Mouse (Mus musculus) right cerebral cortex, postnatal 4 days (tissue): Measurements from ENCODE around the gene Aagab.

Experiments used
- DNase-seq: peaks from one replicate; pipeline ENCODE4 v3.0.0-alpha.2; 2022

Gene Aagab

DNA sequence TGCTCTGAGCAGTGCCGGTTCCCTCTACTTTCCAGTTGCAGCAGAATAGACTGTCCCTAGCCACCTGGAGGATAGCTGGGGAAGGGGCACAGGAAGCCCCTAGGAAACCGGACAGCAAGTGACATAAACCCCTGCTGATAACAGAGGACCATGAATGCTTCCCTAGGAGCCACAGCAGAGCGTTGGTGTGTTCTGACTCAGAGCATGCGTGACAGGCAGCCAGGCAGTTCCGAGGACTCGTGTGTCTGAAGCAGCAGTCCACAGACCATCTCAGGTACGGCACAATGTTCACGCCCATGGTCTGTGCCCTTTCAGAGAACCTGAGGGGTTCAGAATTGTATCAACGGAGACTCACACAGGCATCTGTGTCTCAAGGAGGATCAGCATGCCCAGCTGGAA, 46.1 kb downstream of the Aagab start:
- DNase-seq, result no peak

DNA sequence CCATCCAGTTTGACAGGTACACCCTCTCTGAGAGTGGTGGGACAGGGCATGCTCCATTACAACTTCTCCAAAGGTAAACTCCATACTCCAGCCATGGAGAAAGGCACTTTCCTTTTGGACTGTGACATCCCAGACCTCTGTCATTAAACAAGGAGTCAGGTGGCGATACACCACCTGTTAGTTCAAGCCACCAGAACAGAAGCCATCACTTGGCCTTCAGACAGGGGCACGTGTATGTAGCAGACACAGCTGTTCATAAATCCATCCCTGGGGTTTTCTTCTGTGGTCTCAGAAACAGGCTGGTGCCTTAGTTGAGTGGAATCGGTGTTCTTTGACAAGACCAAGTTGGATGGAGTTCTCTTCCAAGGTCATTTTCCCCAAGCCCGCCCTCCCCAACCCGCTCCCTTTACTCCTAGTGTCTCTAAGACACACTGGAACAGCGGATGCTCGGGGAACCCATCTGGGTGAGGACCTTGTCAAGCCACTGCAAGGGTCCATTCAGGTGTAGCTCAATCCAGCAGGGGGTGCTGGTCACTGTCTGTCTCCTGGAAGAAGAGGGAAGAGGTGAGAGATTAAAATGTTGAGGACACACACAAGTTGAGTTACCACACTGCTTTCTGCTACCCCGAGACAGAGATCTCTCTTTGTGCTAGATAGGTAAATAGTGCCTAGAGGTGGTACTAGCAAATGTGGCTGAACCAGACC, 47.5 kb downstream of the Aagab start:
- no peak for DNase-seq

- DNase-seq, result no peak
These were observed 48.4 kb downstream of the Aagab start for GRCm38 (mm10) chr9:63650905-63651304.

DNA sequence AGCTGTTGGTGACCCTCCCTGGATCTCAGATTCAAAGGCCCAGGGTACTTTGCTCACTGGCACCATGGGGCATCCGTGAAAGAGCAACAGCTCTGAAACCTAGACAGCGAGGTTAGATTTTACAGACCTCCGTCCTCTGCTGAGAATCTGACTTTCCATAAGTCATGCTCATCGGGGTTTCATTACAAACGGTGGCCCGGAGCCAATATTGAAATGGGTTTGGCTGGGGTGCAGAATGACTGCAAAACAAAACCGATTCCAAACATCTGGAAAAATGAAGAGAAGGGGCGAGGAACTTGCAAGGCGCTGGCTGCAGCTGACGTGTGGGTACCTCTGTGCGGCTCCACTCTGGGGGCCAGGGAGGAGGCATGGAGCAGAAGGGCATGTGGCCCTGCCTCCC, 49.1 kb downstream of the Aagab start:
- no peak for DNase-seq

GRCm38 (mm10) chr9:63653666-63654065, 51.2 kb downstream of the Aagab start:
- no peak for DNase-seq

DNA sequence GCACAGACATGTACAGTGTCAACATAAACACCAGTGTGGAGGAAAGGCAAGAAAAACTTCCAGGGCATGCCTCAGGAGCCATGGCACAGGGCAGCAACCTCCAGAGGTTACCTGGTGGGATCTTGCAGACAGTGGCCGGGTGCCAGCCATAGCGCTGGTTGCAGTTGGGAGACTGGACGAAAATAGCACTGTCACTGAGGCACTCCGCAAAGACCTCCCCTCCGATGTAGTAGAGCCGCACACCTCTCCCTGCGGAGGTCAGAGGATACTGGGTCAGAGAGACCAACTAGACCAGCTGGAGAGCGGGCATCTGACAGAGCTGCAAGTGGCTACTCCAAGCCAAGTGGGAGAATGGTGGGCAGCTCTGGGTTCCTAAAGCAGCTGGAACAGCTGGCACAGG, 52.1 kb downstream of the Aagab start:
- no peak for DNase-seq

DNA sequence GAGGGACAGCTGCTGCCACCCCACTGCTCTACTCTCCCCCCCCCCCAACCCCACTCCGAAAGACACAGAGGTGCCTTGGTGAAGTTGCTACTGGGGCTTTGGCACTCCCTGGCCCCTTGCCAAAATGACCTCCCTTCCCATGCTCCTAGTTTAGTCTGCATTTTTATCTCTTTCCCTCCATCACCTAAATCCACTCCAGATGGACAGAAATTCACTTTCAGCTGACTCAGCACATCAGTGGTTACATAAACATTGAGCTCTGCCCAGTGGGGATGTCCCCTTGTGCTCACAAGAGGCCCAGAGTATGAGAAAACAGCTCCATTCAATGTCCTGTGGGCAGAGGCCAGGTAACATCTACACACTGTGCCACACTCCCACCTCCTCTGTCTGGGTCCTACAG, 52.6 kb downstream of the Aagab start:
- no peak for DNase-seq

DNA sequence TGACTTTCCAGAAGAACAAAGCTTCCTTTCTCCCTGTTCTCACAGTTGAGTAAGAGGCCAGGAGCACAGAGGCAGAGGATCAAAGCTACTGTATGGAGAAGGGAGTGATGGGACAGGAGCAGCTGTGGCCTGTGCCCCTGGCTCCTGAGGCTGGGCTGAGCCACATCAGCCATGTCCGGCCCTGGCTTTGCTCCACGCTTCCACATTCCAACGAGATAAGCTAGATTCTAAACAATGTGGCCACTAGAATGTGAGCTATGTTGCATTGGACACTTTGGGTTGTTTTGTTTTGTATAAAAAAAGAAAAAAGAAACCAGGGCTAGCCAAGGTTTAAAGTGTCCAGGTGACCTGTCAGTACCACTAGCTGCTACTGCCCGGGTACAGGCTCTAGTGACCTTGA, 54.7 kb downstream of the Aagab start:
- no peak for DNase-seq

DNA sequence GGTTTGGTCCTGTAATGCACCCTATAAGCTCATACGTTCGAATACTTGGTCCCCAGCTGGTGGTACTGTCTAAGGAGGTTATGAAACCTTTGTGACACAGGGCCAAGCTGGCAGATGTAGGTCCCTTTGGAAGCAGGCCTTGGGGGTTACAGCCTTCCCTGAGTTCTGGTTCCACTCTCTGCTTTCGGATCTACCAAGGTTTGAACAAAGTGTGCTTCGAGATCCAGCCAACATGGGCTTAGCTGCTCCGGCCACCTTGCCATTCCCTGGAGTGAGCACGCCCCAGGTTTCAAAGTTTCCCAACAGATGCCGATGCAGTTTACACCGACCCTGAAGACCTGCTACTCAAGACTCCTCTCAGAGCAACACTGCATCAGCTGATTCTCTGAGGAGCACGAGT, 56.0 kb downstream of the Aagab start:
- no peak for DNase-seq

DNA sequence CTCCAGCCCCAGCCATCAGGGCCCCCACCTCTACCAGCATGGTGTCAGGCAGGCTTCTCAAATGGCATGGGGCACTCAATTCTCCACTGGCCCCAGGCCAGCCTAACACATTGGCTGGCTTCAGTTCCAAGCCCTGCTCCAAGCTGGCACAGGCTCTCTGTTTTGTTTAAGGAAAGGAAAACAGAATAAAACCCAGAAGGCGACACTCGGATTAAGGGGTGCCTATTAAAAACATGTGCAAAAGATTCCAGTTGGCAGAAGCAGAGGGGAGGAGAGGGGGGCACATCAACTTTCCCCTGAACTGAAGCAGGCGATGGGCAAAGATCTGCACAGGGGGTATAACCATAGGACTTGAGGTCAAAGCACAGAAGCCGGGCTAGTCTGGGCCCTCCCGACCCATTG, 56.5 kb downstream of the Aagab start:
- DNase-seq, result peak; percentile 41

DNA sequence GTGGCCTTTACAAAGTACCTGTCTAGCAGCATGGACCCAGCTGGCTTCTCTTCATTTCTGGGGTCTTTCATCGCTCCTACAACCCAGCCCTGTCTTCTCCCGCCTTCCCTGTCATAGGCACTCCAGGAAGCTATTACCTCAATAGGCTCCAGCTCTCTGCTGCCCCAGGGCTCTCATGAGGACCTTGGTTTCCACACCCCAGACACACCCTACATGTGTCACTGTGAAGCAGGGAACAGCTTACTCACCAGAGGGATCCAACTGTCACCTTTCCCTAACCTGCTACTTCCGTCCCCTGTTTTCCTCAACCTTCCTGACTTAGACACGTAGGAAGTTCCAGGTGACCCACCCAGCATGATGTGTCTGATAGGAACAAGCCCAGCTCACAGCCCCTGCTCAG, 57.6 kb downstream of the Aagab start:
- DNase-seq, result no peak

DNA sequence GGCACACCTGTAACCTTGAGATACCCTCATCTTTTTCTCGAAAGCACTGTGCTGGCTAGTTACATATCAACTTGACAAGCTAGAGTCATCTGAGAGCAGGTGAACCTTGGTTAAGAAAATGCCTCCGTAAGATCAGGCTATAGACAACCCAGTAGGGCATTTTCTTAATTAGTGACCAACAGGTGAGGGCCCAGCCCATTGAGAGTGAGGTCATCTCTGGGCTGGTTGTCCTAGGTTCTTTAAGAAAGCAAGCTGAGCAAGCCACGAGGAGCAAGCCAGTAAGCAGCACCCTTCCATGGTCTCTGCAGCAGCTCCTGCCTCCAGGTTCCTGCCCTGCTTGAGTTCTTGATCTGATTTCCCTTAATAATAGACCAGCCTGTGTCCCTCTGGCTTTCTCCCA, 58.2 kb downstream of the Aagab start:
- no peak for DNase-seq

DNA sequence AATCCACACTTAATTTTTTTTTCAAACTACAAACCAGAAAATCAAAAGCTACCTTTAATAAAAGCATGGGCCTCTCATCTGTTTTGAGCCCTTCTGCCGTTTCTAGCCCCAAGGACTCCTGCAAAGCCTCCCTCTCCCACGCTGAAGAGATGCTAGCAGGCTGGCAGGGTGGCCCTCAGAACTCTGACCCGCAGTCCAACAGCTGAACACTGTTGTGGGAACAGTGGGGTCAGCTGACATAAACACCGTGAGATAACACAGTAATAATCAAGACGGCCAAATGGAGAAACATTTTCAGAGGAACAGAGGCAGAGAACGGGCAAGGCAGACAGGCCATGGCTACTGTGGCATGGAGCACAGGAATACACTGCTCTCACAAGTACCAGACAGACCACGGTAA, 60.3 kb downstream of the Aagab start:
- no peak for DNase-seq

GRCm38 (mm10) chr9:63663222-63663621, 60.8 kb downstream of the Aagab start:
- no peak for DNase-seq

DNA sequence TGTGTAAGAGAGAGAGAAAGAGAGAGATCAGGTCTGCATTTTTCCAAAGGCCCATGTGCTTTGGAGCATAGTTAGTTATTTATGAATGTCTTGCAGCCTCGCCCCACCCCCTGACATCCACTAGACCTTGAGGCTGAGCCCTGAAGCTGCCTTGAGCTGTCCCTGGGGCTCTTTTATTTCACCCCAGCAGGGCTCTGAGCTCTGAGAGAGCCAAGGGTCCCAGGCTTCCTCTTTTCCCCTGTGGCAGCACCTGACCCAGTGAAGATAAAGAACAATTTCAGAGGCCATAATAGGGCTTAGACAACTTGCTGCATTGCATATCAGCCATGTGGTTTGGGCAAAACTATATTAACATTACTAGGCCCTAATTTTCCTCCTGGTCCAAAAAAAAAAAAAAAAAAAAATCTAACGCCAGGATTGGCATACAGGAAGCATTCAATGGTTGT, 61.9 kb downstream of the Aagab start:
- DNase-seq, result no peak

DNA sequence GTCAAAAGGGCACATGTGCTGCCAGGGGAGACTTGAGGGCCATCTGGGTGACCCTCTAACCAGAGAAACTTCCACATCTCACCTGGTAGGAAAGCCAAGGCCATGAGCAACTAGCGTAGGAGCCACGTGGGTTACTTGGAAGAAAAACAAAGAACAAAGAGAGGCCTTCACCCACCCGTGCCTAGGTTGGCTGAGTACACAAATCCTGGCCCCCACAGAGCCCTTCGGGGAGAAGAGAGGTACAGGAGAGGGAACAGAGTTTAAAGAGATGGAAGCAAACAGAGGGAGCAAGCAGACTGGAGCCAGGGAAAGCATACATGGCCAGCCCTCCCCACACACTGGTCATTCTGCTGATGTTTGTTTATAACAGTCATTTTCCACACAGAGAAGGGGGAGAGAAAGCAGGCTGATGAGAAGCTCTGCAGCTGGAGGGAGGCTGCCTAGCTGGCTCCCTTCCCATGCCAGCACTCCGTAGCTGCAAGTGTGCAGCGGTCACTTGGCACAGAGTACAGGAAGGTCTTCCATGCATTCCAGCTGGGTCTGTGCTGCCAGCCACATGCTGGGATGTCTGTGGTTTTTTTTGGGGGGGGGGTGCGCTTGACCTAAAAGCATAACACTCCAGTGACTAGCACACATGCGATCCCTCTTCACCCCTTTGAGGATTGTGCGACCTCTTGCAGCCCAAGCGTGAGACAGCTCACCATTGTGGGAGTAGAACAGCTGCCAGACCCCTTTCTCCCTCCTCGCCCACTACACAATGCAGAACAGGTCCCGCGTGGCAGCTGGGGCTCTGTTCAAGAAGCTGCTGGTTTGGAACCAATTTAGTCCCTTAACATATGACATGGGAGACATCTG, 62.6 kb downstream of the Aagab start:
- DNase-seq, result no peak

- DNase-seq, result no peak
These were observed 64.3 kb downstream of the Aagab start for GRCm38 (mm10) chr9:63666612-63667372.

GRCm38 (mm10) chr9:63667373-63667724, 64.9 kb downstream of the Aagab start:
- no peak for DNase-seq

- no peak for DNase-seq
These were observed 66.2 kb downstream of the Aagab start for GRCm38 (mm10) chr9:63668621-63669020.

DNA sequence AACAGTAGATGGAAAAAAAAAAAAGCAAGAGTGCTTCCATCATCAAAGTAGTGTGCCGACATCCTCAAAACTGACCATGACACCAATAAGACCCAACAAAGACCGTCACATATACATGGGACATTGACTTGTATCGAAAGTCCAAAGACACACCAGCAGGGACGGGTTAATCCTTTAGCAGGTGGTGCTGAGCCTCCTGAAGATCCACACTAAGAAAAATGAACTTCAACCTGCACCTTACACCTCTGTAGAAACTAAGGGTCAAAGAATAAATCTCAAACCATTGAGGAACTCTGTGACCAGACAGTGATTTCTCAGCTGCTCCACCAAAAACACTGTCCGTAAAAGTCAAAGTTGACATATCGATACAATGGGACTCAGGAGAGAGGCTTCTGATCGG, 67.4 kb downstream of the Aagab start:
- no peak for DNase-seq

DNA sequence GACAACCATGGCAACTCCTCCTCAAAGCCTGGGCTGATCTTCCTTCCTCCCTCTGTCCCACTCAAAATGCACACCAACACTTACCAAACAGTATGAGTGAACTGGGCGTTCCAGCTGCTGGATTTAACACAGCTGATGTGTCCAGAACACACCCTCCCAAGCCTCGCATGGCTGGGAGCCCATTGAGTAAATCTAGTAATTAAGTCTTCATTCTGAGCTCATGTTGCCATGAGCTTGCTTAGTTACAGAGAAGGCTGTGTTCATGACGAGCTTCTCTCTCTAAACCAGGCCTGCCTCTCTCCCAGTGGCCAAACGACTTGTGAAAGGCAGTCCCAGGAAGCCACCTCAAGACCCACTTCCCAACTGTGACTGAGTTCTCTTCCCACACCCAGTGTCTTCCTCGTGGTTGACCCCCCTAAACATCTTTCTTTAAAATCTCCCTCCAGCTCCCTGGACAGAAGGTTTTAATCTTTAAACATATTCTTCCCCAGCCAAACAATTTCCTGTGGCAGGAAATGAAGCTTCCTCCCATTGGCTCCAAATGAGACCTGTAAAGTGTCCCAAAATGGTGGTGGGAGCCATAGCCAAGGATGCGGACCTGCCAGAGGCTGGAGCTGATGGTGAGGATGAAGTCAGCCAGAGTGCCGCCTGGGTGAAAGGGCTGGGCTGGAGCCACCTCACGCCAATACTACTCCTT, 70.5 kb downstream of the Aagab start:
- DNase-seq, result no peak

DNA sequence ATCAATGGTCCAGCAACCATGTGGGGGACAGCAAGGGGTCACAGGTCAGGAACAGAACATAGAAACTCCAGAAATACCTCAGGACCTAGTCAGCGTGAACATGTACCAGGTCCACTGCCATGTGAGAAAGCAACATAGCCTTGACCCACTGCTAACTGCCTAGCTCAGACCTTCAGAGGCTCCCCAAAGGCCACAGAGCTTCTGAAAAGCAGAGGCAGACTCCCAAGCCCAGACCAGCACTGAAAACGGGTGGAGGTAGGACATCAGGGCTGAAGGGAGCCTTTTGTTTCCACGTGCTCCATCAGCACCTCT, 71.0 kb downstream of the Aagab start:
- DNase-seq, result no peak

DNA sequence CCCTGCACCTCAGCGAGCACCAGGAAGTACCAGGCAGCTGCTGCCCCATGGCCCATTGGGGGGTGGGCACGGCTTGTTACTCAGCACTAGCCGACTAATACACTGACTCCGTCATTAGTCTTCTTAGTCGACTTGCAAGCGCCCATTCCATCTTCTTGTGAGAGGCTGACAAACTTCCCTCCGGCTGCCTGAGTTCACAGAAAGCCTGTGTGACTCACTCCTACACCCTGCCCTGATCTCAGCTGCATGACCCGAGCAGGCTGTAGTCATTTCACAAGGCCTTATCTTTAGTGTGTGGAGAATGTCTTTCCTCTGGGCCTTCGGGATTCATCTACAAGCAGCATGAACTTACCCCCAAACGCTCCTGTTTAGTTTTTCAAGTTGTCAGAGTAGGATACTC, 72.2 kb downstream of the Aagab start:
- no peak for DNase-seq
